Mouse (Mus musculus) liver, embryonic 15.5 days (tissue): ENCODE results near the gene Samd8. TPM values are rescaled to one million over a fixed set of nuclear protein-coding genes. Genes with fewer than 3 reads are reported as not detected.

ENCODE experiments used
- ATAC-seq: fragments of 200-750 bp; cut with Nextera tagmentation; 2 replicates; pipeline ENCODE4 v1.8.0; 2017; ENCODE audit warnings: moderate number of reproducible peaks, mild to moderate bottlenecking, moderate library complexity; ENCODE audit not compliant: insufficient read depth
- H3K27ac ChIP-seq: fragments of 300-500 bp; sonication (generic); replicated peaks from 2 replicates; pipeline ENCODE4 v1.5.1; 2015; ENCODE audit warnings: mild to moderate bottlenecking, inconsistent platforms
- H3K27me3 ChIP-seq: fragments of 300-500 bp; sonication (generic); 2 replicates; pipeline ENCODE4 v1.6.1; 2015; ENCODE audit warnings: mild to moderate bottlenecking, inconsistent platforms
- H3K36me3 ChIP-seq: fragments of 300-500 bp; sonication (generic); replicated peaks from 2 replicates; pipeline ENCODE4 v1.6.1; 2015; ENCODE audit warnings: moderate library complexity, mild to moderate bottlenecking, inconsistent platforms
- H3K4me1 ChIP-seq: fragments of 300-500 bp; sonication (generic); replicated peaks from 2 replicates; pipeline ENCODE4 v1.6.1; 2015; ENCODE audit warnings: inconsistent platforms
- H3K4me2 ChIP-seq: fragments of 300-500 bp; sonication (generic); 2 replicates; pipeline ENCODE4 v1.6.1; 2015; ENCODE audit warnings: moderate library complexity, mild to moderate bottlenecking, inconsistent platforms
- H3K4me3 ChIP-seq: fragments of 300-500 bp; sonication (generic); replicated peaks from 2 replicates; pipeline ENCODE4 v1.5.1; 2015; ENCODE audit warnings: mild to moderate bottlenecking, inconsistent platforms
- H3K9ac ChIP-seq: fragments of 300-500 bp; sonication (generic); 2 replicates; pipeline ENCODE4 v1.6.1; 2015; ENCODE audit warnings: moderate library complexity, mild to moderate bottlenecking, inconsistent platforms
- H3K9me3 ChIP-seq: fragments of 300-500 bp; sonication (generic); replicated peaks from 2 replicates; pipeline ENCODE4 v1.6.1; 2016; ENCODE audit warnings: inconsistent platforms
- WGBS: fragments of 180-500 bp; shearing (Covaris S2); methylation state at CpG from one replicate; pipeline ENCODE4 v1.1.7; 2015; ENCODE audit warnings: mixed read lengths; ENCODE audit not compliant: insufficient replicate concordance; 5-methylcytosine and 5-hydroxymethylcytosine counted together
- polyA plus RNA-seq: library from polyadenylated mRNA; unstranded; fragments of >200 nt; fragmentation: Nextera tagmentation; extraction: Ambion mirVana; gene quantifications from 2 replicates; pipeline ENCODE4 v1.2.1, GENCODE M21; 2015

The Samd8 gene
- polyA plus RNA-seq, 1 experiment from 2014 or later, result 2.8 TPM

DNA sequence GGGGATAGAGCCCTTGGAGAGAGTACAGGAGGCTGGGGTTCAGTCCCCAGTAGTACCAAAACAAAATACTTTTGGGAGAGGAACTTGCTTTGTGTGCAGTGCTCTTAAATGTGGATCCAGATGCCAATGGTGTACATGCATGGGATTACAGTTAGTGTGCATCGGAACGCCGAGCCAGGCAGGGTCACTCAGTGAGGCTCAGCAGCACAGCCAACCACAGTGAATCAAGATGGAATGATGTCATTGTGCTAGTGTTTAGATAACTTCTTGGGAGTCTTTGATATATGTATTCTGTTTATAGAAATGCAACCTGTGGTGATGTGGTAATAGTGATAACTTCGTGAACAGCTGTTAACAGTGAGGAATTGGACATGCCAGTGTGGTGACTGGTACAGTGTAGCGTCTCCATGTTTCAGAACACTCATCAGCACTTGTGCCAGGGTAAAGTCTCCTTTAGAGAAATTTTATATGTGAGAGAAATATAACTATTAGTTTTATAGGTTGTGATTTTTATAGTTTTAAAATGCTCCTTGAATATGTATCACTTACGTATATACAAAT, 16.1 kb downstream of the Samd8 start:
- Histone ChIP-seq H3K36me3 (no peaks in the 10 kb centered on the region), H3K4me1 (peaks cover 34% of the 10 kb centered on the region), H3K4me3 (no peak overlapping the region), H3K9ac (no peak overlapping the region), H3K27ac (no peak overlapping the region), H3K9me3 (no peaks in the 10 kb centered on the region), H3K4me2 (peak overlapping the region; percentile 35), H3K27me3 (no peaks in the 10 kb centered on the region)
- peak; percentile 54; the same call in 1 of the 2 replicates for ATAC-seq
- 50% methylated on average over 6 of the region's 6 CpGs for WGBS

DNA sequence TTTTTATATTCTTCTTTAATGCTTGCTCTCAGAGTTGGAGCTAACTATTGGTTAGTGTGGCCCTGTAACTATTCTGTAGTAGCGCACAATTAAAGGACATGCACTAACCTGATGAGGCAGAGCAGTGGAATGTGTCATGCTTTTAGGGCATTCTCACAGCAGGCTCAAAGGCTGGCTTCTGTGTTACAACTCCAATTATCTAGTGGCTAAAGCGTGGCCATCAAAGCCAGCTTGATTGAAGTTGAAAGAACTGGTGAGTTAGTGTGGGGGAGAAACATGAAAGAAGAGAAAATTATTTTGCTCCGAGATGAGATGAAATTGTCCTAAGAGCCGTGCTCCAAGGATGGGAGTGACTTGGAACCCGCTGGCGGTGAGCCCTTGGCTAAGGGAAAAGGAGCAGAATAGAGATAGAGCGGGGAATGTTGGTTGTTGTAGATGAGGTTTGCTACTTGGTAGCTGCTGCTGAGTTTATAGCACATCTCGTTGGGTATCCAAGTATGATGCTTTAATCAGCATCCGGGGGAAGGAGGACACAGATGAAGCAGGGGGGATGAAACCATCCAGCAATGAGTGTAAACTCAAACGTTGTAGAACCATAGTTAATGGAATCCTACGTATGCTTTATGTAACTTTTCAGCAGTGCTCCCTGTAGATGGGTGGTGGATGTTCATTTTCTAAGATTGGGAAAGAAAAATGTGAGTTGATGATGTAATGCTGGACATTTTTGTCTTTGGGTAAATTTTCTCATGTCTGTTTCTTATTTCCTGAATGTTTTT, 22.4 kb downstream of the Samd8 start:
- WGBS, result 80% methylated on average over 11 of the region's 11 CpGs

DNA sequence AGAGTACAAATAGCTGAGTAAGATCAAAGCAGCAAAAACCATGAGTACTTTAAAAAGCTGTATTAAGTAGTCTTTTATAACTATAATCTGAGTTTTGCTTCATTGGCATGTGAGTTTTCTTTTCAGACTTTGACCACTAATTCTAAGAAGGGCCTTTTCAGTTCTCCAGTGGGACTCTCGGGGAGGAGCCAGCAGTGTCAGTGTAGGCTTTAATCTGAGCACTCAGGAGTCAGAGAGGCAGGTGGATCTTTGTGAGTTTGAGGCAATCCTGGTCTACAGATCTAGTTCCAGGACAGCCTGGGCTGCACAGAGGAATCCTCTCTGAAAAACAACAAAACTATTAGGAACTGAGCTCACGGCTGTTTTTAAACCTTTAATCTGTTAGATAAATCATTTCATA, 23.6 kb downstream of the Samd8 start:
- 62% methylated on average over 2 of the region's 2 CpGs for WGBS
- no peak overlapping the region for H3K4me2 ChIP-seq
- H3K27me3 ChIP-seq, result no peaks in the 10 kb centered on the region
- H3K27ac ChIP-seq, result no peak overlapping the region
- no peaks in the 10 kb centered on the region for H3K4me1 ChIP-seq
- no peak overlapping the region for H3K9ac ChIP-seq
- H3K36me3 ChIP-seq, result peaks cover 21% of the 10 kb centered on the region
- no peaks in the 10 kb centered on the region for H3K9me3 ChIP-seq
- no peak for ATAC-seq
- no peak overlapping the region for H3K4me3 ChIP-seq

More for the DNA sequence above, 22.4 kb downstream of the Samd8 start:
- H3K9me3 ChIP-seq, result no peaks in the 10 kb centered on the region
- H3K4me2 ChIP-seq, result no peak overlapping the region
- H3K4me3 ChIP-seq, result no peak overlapping the region
- no peak overlapping the region for H3K9ac ChIP-seq
- peaks cover 13% of the 10 kb centered on the region for H3K36me3 ChIP-seq
- H3K27me3 ChIP-seq, result no peaks in the 10 kb centered on the region
- peaks cover 4% of the 10 kb centered on the region; the same call in 1 of the 2 replicates for H3K4me1 ChIP-seq
- no peak overlapping the region for H3K27ac ChIP-seq
- ATAC-seq, result no peak

DNA sequence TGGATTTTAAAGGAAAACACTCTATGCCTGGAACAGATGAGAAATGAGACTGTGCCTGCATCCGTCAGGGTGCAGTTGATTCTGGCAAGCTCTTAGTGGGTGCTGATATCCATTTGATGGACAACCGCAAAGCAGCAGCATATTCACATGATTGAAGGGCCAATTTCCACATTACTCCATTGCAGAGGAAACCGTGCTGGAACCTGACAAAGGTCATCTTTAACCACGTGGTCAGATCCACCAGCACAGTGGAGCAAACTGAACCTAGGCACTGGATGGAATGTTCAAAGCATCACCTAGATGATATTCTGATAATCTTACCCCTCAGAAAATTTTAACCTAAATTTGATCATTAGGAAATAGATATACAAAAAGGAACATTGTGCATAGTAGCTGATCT, 25.9 kb downstream of the Samd8 start:
- peaks cover 38% of the 10 kb centered on the region for H3K36me3 ChIP-seq
- H3K4me1 ChIP-seq, result no peaks in the 10 kb centered on the region
- ATAC-seq, result no peak
- H3K9me3 ChIP-seq, result no peaks in the 10 kb centered on the region
- no peak overlapping the region for H3K4me2 ChIP-seq
- no peaks in the 10 kb centered on the region for H3K27me3 ChIP-seq
- H3K4me3 ChIP-seq, result no peak overlapping the region
- H3K9ac ChIP-seq, result no peak overlapping the region
- H3K27ac ChIP-seq, result no peak overlapping the region
- 75% methylated on average over 4 of the region's 4 CpGs for WGBS

DNA sequence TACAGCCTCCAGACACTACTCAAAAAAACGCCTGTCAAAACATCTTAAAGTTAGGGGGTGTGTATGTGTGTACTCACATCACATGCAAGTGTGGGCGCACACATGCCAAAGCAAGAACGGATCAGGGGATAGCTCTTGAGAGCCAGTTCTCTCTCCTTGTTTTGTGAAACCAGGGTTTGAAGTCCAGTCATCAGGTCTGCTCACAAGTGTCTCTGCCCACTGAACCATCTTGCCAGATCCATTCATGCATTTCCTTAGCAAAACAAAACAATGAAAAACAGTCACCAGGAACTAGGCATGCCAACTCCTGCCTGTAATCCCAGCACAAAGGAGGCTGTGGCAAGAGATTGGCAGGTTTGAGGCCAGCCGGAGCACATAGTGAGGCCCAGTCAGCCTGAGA, 36.2 kb downstream of the Samd8 start:
- Histone ChIP-seq H3K36me3 (peaks cover 10% of the 10 kb centered on the region; the same call in 1 of the 2 replicates), H3K4me3 (no peak overlapping the region), H3K4me1 (0 out of 2 replicates have a peak, but pooled peaks cover 4% of the 10 kb centered on the region), H3K9me3 (no peaks in the 10 kb centered on the region), H3K27ac (no peak overlapping the region), H3K27me3 (no peaks in the 10 kb centered on the region), H3K4me2 (no peak overlapping the region), H3K9ac (no peak overlapping the region)
- 70% methylated on average over 4 of the region's 4 CpGs for WGBS
- ATAC-seq, result no peak

DNA sequence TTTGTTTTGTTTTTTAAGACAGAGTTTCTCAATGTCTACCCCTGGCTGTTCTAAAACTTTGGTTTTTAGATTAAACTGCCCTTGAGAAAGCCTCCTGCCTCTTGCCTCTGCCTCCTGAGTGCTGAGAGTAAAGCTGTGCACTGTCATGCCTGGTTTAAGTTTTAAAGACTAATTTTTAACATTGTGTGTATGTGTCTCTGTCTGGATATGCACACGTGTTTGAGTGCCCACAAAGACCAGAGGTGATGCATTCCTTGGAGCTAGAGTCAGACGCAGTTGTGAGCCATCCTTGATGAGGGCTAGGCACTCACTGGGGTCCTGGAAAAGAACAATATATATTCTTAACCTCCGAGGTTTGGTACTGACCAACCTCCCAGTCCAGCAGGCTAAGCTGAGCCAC, 37.0 kb downstream of the Samd8 start:
- H3K4me2 ChIP-seq, result no peak overlapping the region
- H3K4me3 ChIP-seq, result no peak overlapping the region
- H3K36me3 ChIP-seq, result peaks cover 13% of the 10 kb centered on the region
- no peak overlapping the region for H3K27ac ChIP-seq
- no peak overlapping the region for H3K9ac ChIP-seq
- no peaks in the 10 kb centered on the region for H3K27me3 ChIP-seq
- no peak for ATAC-seq
- H3K9me3 ChIP-seq, result no peaks in the 10 kb centered on the region
- WGBS, result 71% methylated on average over 3 of the region's 3 CpGs
- 0 out of 2 replicates have a peak, but pooled peaks cover 4% of the 10 kb centered on the region for H3K4me1 ChIP-seq

DNA sequence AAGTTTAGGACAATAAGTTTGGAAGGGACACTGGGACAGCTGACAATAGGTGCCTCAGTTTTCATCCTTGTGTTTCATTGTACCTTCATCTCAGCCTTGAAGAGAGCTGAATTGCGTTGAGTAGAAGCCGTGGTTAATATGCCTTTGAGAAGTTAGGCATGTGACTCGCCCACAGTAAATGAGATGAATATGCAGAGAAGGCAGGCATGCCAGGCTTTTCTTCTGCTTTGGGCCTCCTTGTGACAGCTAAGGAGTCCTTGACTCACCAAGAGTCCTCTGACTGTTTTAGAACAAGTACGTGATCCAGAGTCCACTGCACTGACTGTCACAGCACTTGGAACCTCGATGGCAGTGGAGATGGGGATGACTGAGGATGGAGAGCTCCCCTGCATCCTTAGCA, 37.8 kb downstream of the Samd8 start:
- H3K4me2 ChIP-seq, result no peak overlapping the region
- no peak for ATAC-seq
- H3K9ac ChIP-seq, result no peak overlapping the region
- 80% methylated on average over 5 of the region's 5 CpGs for WGBS
- peaks cover 21% of the 10 kb centered on the region for H3K36me3 ChIP-seq
- H3K9me3 ChIP-seq, result no peaks in the 10 kb centered on the region
- no peak overlapping the region for H3K4me3 ChIP-seq
- H3K27ac ChIP-seq, result no peak overlapping the region
- 0 out of 2 replicates have a peak, but pooled peaks cover 4% of the 10 kb centered on the region for H3K4me1 ChIP-seq
- H3K27me3 ChIP-seq, result no peaks in the 10 kb centered on the region

DNA sequence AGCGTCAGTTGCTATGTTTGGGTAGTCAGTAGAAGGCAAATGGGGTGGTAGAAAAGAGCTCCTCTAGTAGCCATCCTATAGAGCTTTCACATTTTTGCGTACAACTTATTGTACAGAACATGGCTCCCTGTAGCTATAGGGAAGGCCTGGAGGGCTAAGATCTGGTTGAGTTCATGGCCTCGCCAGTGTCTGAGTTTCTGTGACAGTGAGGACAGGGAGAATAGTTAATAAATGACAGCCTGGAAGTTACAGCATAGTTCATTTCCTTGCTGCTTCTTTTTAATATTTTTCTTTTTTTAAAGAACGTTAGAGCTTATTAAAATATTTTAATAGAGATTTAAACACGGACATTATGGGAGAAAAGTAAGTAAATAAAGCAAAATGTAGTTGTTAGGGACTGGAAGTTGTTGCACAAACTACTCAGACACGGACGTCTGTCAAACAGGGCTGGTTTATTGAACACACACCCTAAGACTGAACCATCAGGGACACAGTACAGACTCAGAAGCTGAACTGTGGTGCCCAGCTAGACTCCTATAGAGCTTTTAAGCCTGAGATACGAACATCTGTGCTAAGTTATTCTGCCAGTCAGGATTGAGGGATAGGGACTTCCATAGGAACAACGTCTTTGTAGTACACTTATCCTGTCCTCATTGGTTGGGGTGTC, 40.4 kb downstream of the Samd8 start:
- ATAC-seq, result no peak
- 71% methylated on average over 9 of the region's 9 CpGs for WGBS

DNA sequence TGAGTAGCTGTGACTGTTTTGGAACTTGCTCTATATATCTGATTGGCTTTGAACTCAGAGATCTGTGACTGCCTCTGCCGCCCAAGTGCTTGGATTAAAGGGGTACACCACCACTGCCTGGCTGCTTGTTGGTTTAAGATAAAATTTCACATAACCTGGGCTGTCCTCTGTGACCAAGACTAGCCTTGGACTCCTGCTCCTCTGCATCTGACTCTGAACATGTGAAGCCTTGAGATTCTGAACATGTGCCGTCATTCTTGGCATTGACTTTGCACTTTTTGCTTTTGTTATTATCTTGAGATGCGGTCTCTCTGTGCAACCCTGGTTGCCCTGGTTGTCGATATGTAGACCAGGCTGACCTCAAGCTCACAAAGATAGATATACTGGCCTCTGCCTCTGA, 41.4 kb downstream of the Samd8 start:
- peaks cover 26% of the 10 kb centered on the region for H3K36me3 ChIP-seq

More for the DNA sequence above, 40.4 kb downstream of the Samd8 start:
- Histone ChIP-seq H3K4me2 (no peak overlapping the region), H3K9me3 (no peaks in the 10 kb centered on the region), H3K27me3 (no peaks in the 10 kb centered on the region), H3K9ac (no peak overlapping the region), H3K4me3 (no peak overlapping the region), H3K27ac (0 out of 2 replicates have a peak overlapping the region, but pooled peaks have one; percentile 45), H3K36me3 (peaks cover 29% of the 10 kb centered on the region), H3K4me1 (0 out of 2 replicates have a peak, but pooled peaks cover 4% of the 10 kb centered on the region)

DNA sequence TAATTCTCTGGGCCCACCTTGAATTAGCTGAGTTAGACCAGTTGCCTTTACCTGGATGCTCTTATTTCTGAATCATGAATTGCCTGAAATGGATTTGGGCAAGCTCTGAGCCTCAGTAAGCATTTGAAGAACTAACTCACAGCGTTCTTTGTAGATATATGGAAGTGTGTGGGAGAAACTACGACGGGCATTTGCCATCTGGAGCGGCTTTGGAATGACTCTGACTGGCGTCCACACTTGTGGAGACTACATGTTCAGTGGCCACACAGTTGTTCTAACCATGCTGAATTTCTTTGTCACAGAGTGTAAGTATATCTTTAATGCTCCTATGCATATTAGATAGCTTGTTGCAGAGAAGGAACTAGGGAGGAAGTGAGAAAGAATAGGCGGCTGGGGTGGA, 41.9 kb downstream of the Samd8 start:
- no peak overlapping the region for H3K4me3 ChIP-seq
- H3K4me2 ChIP-seq, result no peak overlapping the region
- H3K9ac ChIP-seq, result no peak overlapping the region
- peaks cover 25% of the 10 kb centered on the region for H3K36me3 ChIP-seq
- H3K27me3 ChIP-seq, result no peaks in the 10 kb centered on the region
- ATAC-seq, result no peak
- H3K4me1 ChIP-seq, result 0 out of 2 replicates have a peak, but pooled peaks cover 4% of the 10 kb centered on the region
- WGBS, result 85% methylated on average over 6 of the region's 6 CpGs
- H3K9me3 ChIP-seq, result no peaks in the 10 kb centered on the region
- H3K27ac ChIP-seq, result no peak overlapping the region

More for the DNA sequence above, 41.4 kb downstream of the Samd8 start:
- no peak for ATAC-seq
- H3K4me3 ChIP-seq, result no peak overlapping the region
- H3K27me3 ChIP-seq, result no peaks in the 10 kb centered on the region
- H3K27ac ChIP-seq, result no peak overlapping the region
- WGBS, result 59% methylated on average over 4 of the region's 4 CpGs
- no peak overlapping the region for H3K9ac ChIP-seq
- H3K4me2 ChIP-seq, result no peak overlapping the region
- H3K9me3 ChIP-seq, result no peaks in the 10 kb centered on the region
- H3K4me1 ChIP-seq, result 0 out of 2 replicates have a peak, but pooled peaks cover 4% of the 10 kb centered on the region

DNA sequence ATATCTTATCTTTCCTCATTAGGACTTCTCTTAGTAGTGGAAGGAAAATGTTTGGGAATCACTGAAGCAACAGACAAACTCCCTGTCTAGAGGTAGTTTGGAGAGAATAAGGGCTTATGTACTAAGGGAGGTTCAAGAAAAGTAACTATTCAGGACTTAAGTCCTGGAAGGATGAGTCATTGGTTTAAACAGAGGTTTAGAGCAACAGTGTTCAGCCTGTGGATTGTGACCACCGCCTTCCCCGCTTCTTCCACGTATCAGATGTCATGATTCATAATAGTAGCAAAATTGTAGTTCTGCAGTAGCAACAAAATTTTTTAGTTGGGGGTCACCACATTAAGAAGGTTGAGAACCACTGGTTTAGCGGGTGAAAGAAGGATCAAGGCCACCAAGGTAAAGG, 50.3 kb downstream of the Samd8 start:
- Histone ChIP-seq H3K36me3 (peaks cover 5% of the 10 kb centered on the region; the same call in 1 of the 2 replicates), H3K27ac (no peak overlapping the region), H3K9ac (no peak overlapping the region), H3K27me3 (no peaks in the 10 kb centered on the region), H3K4me2 (no peak overlapping the region), H3K4me3 (no peak overlapping the region), H3K9me3 (no peaks in the 10 kb centered on the region), H3K4me1 (no peaks in the 10 kb centered on the region)
- 89% methylated on average over 4 of the region's 4 CpGs for WGBS
- no peak for ATAC-seq
